Mouse (Mus musculus): ENCODE results near the gene Poc1b.

GRCm38 (mm10) chr10:99196556-99196955, 89.7 kb downstream of the Poc1b start:
- no peak for TF ChIP-seq EP300 (optimal IDR thresholded peaks at IDR 0.05)
- TF ChIP-seq CTCF (IDR thresholded peaks at IDR 0.05; ENCODE audit: low read depth) = no peak
